Comparison of ENCODE assay signal across 9 mouse cellular contexts in the genomic region with DNA sequence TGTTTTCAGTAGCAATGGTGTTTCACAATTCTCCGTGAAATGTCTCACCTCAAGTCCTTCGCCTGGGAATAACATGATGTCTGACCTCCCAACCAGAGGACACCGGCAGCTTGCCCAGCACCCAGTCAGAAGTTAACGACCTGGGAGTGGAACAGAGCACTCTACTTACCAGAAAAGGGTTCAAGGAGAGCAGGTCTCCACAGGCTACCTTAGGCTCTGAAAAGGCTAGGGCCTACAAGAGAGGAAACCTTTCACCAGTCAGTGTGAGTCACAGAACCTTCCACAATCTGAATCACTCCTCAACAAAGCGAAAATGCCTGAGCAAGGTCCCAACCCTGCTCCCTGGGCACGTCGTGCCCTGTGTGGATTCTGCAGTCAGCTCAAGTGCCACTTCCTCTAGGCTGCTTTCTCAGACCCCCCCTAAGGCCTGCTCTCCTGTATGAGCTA. TPM values are rescaled to one million over a fixed set of nuclear protein-coding genes. Genes with fewer than 3 reads are reported as not detected.
DNase-seq lines count a peak whose midpoint lies in the region; ATAC-seq and TF ChIP-seq lines count a peak whose summit lies in the region.
"Had no signal": no experiment of that assay in that cellular context is flagged by ENCODE, and none has a peak within 500 bp of the region (broad histone marks: within the 10 kb centered on the region; RNA-seq: fewer than 3 reads in every experiment).

No protein-coding gene starts in this region.

- WGBS in kidney, embryonic 14.5 days: 53% methylated on average over 7 of the region's 7 CpGs
- 50% methylated on average over 7 of the region's 7 CpGs for WGBS in intestine, embryonic 16.5 days
- 7% methylated on average over 7 of the region's 7 CpGs for WGBS in small intestine, adult 2 months
- WGBS in forebrain, embryonic 12.5 days: 88% methylated on average over 7 of the region's 7 CpGs

- peak overlapping the region; percentile 11; the same call in 1 of the 2 replicates for H3K27ac ChIP-seq in kidney, embryonic 14.5 days (ENCODE audit: low read depth, low read length)
- peak overlapping the region; percentile 70 for H3K27ac ChIP-seq in intestine, embryonic 16.5 days (ENCODE audit: low read length)
- H3K27ac ChIP-seq in small intestine, adult 2 months (ENCODE audit: insufficient read depth, low read depth, low read length): peak overlapping the region; percentile 75
- no peak overlapping the region for H3K27ac ChIP-seq in forebrain, embryonic 12.5 days
- H3K27ac ChIP-seq: left cerebral cortex, adult 2 months had no signal

- peaks cover 7% of the 10 kb centered on the region; the same call in 1 of the 2 replicates for H3K36me3 ChIP-seq in kidney, embryonic 14.5 days (ENCODE audit: control insufficient read depth, insufficient read depth, low read length)
- H3K36me3 ChIP-seq in intestine, embryonic 16.5 days (ENCODE audit: control insufficient read depth, insufficient read depth, low read length): no peaks in the 10 kb centered on the region; the same call in 1 of the 2 replicates
- peaks cover 4% of the 10 kb centered on the region for H3K36me3 ChIP-seq in small intestine, adult 2 months (ENCODE audit: control insufficient read depth, insufficient read depth, low read length)
- peaks cover 6% of the 10 kb centered on the region; the same call in 1 of the 2 replicates for H3K36me3 ChIP-seq in forebrain, embryonic 12.5 days (replicated peaks)

- H3K4me1 ChIP-seq in kidney, embryonic 14.5 days (ENCODE audit: control insufficient read depth, insufficient read depth, low read length): peaks cover 76% of the 10 kb centered on the region
- peaks cover 88% of the 10 kb centered on the region for H3K4me1 ChIP-seq in intestine, embryonic 16.5 days (ENCODE audit: control insufficient read depth, insufficient read depth, low read length)
- H3K4me1 ChIP-seq in small intestine, adult 2 months (ENCODE audit: control insufficient read depth, insufficient read depth, insufficient read length, low read length): peaks cover 76% of the 10 kb centered on the region
- peaks cover 24% of the 10 kb centered on the region for H3K4me1 ChIP-seq in forebrain, embryonic 12.5 days

- TF ChIP-seq POLR2A in small intestine, adult 2 months (IDR thresholded peaks at IDR 0.05; ENCODE audit: low read depth, low read length): no peak

- no peak overlapping the region for H3K9ac ChIP-seq in kidney, embryonic 14.5 days (ENCODE audit: low read depth, low read length)
- 0 out of 2 replicates have a peak overlapping the region, but pooled peaks have one; percentile 25 for H3K9ac ChIP-seq in intestine, embryonic 16.5 days (ENCODE audit: low read depth, low read length)
- H3K9ac ChIP-seq in forebrain, embryonic 12.5 days: no peak overlapping the region

- no peak for ATAC-seq in kidney, embryonic 14.5 days (ENCODE audit: low FRiP score, low TSS enrichment)
- peak; percentile 19 for ATAC-seq in intestine, embryonic 16.5 days
- no peak for ATAC-seq in forebrain, embryonic 12.5 days (ENCODE audit: low FRiP score)
- ATAC-seq in megakaryocyte progenitor cell, adult 5-6 weeks (replicated peaks; ENCODE audit: poor library complexity): no peak

- H3K4me3 ChIP-seq in kidney, embryonic 14.5 days (ENCODE audit: low read length): no peak overlapping the region
- H3K4me3 ChIP-seq in intestine, embryonic 16.5 days (ENCODE audit: low read length): no peak overlapping the region
- peak overlapping the region; percentile 4; the same call in 1 of the 2 replicates for H3K4me3 ChIP-seq in small intestine, adult 2 months (ENCODE audit: low read depth, low read length)
- H3K4me3 ChIP-seq in forebrain, embryonic 12.5 days (replicated peaks): no peak overlapping the region
- H3K4me3 ChIP-seq: left cerebral cortex, adult 2 months had no signal

- DNase-seq in kidney, adult 18-20 months: no peak
- DNase-seq in T-cell, adult 2 months (ENCODE audit: low spot score): peak; percentile 63
- no peak for DNase-seq in c-Kit-positive CD71-positive TER-119-positive erythroid progenitor cells, embryonic 14.5 days (ENCODE audit: low spot score)

- H3K27me3 ChIP-seq in kidney, embryonic 14.5 days (ENCODE audit: control insufficient read depth, insufficient read depth, low read length): no peaks in the 10 kb centered on the region
- H3K27me3 ChIP-seq in intestine, embryonic 16.5 days (replicated peaks; ENCODE audit: control insufficient read depth, insufficient read depth, low read length): no peaks in the 10 kb centered on the region
- no peaks in the 10 kb centered on the region for H3K27me3 ChIP-seq in small intestine, adult 2 months (ENCODE audit: control insufficient read depth, insufficient read depth, low read length)
- no peaks in the 10 kb centered on the region for H3K27me3 ChIP-seq in forebrain, embryonic 12.5 days

- H3K4me2 ChIP-seq in kidney, embryonic 14.5 days (replicated peaks; ENCODE audit: low read depth, low read length): no peak overlapping the region
- no peak overlapping the region for H3K4me2 ChIP-seq in intestine, embryonic 16.5 days (ENCODE audit: low read depth, low read length)
- no peak overlapping the region for H3K4me2 ChIP-seq in forebrain, embryonic 12.5 days

- no peak for TF ChIP-seq CTCF in small intestine, adult 2 months (IDR thresholded peaks at IDR 0.05; ENCODE audit: extremely low read depth, insufficient read length, insufficient replicate concordance, low read depth, low read length)

- no peaks in the 10 kb centered on the region for H3K9me3 ChIP-seq in kidney, embryonic 14.5 days (ENCODE audit: control insufficient read depth, low read length)
- H3K9me3 ChIP-seq in intestine, embryonic 16.5 days (ENCODE audit: control insufficient read depth, low read length): no peaks in the 10 kb centered on the region
- no peaks in the 10 kb centered on the region for H3K9me3 ChIP-seq in forebrain, embryonic 12.5 days

RNA-seq across cellular contexts. Expression of a gene that starts 9.5 kb away (rescaled TPM):
- 43.8 and 72.3 TPM in 2 replicates for polyA plus RNA-seq in kidney, embryonic 14.5 days (2014; fragmentation: Nextera tagmentation; extraction: Ambion mirVana)
- 39.1 and 43.8 TPM in 2 replicates for polyA plus RNA-seq in intestine, embryonic 16.5 days (2015; fragmentation: Nextera tagmentation; extraction: Ambion mirVana)
- 44.8 and 89.4 TPM in 2 replicates for polyA plus RNA-seq in small intestine, adult 2 months (2012; rRNA removed)
- polyA plus RNA-seq in forebrain, embryonic 12.5 days (2016; fragmentation: Nextera tagmentation; extraction: Ambion mirVana): 24.6 and 27.6 TPM in 2 replicates
- total RNA-seq in megakaryocyte progenitor cell, adult 5-6 weeks (2015): 167 and 191 TPM in 2 replicates
- 238 and 338 TPM in 2 replicates for total RNA-seq in megakaryocyte progenitor cell, adult 5-6 weeks (2017)
